Mouse (Mus musculus) kidney, adult 9 months (tissue): ENCODE data around the gene Eya2.

Experiments
- DNase-seq: peaks from one replicate; pipeline ENCODE4 v3.0.0; 2022

The Eya2 gene

DNA sequence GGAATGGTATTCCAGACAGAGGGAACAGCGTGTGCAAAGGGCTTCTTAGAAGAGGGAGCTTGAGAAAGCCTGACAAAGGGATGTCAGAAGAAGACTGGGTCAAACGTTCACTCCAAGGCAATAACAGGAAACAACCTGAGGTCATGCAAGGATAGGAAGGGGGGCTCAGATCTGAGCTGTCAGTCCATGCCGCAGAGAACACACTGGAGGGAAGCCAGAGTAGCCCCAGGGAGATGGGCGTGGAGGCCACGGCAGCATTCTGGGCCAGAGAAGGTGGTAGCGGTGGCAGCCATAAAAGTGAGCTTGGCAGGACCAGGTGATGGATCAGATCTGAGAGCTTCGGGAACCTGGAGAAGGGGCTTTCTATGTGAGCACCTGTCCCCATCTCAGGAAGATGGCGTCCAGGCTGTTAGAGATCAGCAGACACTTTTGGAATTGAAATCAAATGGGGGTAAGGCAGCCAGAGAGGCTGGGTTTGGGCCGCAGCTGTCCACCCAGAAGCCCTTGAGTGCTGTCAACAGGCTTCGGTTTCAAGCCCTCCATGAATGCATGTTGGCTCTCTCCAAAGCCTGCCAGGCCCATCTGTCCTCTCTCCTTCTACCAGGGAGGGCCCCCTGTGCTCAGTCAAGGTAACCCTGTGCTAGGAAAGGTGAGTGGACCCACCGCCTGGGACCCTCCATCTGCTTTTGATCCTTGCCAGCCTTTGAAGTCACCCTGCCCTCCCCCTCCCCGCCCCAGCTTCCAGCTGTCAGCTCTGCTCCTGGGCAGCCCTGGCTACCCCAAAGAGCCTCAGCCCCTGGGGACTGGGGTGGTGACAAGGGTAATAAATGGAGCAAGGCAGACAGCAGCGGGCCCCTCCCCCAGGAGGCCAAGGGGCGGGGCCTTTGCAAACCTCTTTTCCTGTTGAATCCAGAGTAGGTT, 58.4 kb downstream of the Eya2 start:
- DNase-seq: peak; percentile 66

DNA sequence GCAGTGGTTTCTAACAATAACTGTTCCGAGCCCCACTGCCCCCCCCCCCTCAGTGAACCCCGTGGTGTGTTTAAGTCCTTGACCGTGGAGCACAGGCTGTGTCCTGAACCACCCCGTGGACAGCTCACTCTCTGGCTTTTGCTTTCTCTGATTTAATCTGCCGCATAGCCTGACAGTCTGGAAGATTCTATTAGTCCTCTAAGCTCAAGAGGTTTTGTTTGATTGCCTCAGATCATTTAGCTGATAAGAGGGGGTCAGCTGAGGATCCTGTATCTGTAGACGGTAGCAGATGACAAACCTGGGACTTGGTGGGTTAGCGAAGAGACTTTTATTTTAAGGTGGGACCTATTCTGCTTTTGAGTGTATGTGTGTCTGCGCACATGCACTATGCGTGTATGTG, 59.3 kb downstream of the Eya2 start:
- DNase-seq: no peak

DNA sequence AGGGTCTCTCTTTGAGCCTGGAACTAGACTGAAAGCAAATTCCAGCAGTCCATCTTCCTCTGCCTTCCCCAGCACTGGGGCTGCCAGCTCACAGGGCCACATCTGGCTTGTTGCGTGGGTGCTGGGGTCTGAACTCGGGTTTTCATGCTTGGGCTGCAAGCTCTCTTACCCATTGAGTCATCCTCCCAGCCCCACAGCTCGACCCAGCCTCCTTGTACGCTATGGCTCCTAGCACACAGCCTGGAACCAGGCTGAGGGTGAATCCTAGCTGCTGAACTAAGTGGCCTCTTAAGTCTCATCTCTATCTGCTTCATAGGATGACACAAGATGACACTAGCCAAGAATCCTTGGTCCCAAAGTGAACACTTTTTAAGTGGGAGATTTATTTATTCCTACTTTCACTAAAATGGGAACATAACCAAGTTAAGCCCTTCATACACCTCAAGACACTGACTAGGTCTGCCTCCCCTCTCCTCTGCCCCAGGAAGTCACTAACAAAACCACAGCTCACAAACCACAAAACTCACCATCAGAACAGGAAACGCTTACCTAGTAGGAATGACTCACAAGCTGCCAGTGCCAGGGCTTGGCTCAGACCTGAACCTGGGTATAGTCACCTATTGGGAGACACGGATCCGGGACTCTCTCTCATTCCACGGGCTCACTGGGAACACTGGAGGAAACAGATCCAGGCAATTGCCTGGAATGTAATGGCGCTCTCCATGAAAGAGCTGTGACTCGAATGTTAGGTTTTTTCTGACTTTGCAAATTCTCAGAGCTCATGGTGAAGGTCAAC, 60.1 kb downstream of the Eya2 start:
- DNase-seq: no peak

DNA sequence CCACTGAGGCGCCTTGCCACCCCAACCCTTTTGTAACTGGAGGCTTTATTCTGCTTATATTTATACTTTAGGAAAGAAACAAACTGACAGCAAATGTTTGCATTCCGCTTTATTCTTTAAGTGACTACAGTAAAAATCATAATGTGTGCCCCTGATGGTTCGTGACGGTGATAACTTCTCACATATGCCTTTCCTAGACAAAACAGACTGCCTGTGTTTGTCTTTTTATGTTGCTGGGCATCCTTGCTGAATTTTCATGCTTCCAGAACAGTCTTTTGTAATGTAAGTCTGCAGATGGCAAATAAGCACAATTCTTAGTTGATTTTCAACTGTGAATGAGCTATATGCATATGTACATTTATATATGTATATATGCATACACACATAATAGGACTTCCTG, 61.7 kb downstream of the Eya2 start:
- DNase-seq: no peak

DNA sequence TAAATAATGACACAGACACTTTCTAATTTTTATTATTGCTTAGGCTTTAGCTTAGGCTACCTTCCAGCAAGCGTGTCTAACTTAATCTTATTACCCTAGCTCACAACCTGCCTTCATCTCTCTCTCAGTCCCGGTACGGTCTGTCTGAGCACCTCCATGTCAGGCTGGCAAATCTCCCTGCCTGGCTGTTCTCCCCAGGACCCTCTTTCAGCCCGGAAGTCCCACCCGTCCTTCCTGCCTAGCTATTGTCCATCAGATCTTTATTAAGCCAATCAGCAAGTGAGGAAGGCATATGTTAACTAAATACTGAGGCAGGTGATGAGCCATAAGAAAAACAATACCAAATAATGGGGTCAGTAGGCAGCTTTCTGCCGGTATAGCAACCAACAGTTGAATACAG, 62.1 kb downstream of the Eya2 start:
- no peak for DNase-seq

DNA sequence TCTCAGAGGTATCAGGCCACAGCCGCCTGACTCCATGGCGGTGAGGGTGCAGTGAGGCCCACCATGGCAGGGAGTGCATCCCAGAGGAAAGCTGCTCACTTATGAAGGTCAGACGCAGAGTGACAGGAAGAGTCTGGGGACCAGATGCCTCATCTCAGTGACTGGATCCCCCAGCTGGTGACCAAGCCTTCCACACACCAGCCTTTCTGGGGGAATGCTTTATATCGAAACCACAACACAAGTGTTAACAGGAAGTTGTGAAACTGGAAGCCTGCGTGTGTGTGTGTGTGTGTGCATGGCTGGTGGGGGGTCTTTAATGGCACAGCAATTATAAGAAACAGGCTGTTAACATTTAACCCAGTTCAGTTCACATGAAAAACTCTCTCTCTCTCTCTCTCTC, 64.7 kb downstream of the Eya2 start:
- DNase-seq: no peak

DNA sequence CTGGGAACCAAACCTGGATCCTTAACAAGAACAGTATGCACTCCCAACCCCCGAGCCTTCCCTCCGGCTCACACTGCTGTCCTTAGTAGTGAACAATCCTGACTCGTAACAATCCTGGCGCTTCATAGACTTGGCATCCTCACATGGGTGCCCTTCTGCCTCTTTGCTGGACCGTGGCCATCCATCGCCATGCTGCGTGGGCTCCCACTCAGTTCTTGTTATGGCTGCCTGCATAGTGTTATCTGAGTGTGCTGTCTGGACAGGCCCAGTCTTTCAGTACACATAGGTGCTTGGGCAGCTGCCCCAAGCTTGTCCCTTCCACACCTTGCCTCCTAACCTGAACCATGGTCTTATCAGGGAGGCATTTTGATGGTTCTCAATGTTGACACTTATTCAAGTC, 68.4 kb downstream of the Eya2 start:
- no peak for DNase-seq

DNA sequence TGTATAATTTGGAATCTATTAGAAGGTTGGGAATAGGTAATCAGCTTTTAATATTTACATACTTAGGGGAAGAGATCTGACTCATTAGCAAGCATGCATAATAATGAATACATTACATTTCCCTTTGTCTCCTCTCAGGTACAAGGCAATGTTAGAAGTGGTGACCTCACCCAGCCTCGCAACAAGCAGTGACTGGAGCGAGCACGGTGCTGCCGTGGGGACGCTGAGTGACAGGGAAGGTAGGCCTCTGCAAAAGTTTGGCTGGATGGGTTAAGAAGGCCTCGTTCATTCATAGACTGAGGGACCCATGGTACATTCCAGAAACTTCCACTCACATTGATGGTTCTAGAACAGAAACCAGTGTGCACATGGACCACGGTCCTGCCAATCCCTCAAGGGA, 69.8 kb downstream of the Eya2 start:
- no peak for DNase-seq

DNA sequence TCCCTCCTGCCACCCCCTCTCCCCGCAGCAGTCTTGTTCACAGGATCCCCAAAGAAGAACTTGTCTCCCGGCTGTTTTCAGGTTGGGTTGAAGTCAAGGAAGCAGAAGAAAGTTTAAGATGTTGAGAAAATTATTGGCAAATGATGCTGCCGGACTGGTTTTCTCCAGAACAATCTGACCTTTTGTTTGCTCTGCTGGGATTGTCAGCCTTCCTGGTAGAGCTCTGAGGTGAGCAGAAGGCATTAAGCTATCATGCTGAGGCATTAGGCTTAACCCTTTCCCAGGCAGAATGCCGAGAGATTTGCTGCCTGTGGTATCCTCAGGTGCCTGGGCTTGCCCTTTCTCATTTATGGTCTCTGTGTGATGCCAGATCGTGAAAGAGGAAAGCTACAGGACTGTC, 70.3 kb downstream of the Eya2 start:
- no peak for DNase-seq

DNA sequence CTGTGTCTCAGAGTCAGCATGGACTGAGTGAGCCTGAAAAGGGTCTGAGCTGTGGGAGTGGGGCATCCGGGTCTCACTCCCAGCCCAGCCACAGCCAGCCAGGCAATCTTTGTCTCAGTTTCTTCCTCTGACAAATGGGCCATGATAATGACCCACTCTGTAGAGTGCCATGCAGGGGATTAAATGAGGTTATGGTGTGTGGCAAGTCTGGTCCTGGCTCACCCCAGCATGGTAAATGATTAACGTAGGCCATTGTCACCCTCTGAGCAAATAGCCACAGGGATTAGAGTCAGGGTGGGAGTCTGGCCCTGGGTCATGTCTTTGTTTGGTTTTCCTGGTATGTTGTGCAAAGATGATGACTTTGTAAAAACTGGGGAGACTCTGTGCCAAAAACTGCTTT, 72.3 kb downstream of the Eya2 start:
- DNase-seq: no peak

DNA sequence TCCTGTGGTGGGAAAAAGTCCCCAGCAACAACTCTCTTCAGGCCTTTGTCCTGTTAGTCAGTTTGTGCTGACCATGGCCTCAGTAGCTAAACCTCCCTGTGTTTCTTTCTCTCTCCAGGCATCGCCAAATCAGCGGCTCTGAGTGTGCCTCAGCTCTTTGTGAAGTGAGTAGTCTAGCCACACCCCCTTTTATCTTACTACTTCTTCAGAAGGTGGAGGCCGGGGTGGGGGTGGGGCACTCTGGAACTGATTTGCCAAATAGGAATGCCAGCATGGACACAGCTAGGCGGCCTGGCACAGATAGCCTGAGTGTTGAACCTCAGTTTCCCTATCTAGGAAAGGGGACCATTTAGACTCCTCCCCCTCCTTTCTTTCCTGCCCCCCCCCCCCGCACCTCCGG, 87.9 kb downstream of the Eya2 start:
- DNase-seq: no peak

DNA sequence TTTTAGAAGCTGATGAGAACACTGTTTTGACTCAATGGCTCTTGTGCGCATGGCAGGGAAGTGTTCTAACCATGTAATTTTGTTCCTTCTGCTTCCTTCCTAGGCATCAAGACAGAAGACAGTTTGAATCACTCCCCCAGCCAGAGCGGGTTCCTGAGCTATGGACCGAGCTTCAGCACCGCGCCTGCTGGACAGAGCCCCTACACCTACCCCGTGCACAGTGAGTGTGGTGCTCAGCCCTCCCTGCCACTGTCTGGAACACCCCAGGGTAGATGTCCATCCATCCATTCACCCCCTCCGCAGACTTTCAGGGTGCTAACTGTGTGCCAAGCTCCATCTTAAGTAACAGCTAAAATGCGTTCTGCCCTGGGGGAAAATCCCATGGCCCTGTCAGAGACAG, 92.7 kb downstream of the Eya2 start:
- no peak for DNase-seq

DNA sequence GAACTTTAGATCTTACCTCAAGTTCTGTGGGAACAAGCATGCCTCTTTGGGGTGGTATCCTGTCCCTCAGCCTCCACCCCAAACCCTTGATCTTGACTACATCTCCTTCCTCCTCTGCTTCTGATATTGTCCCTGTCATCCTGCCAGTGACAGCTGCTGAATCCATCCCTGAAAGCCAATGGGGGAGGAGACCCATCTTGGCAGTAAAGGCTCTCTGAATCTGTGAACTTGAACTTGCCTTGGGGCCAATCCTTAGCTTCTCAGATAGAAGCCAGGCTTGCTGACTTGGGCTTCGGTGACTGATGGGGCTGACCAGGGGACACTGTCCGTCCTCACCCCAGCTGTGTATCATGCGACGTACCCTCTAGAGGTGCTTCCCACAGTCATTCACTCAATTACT, 94.1 kb downstream of the Eya2 start:
- DNase-seq: no peak

DNA sequence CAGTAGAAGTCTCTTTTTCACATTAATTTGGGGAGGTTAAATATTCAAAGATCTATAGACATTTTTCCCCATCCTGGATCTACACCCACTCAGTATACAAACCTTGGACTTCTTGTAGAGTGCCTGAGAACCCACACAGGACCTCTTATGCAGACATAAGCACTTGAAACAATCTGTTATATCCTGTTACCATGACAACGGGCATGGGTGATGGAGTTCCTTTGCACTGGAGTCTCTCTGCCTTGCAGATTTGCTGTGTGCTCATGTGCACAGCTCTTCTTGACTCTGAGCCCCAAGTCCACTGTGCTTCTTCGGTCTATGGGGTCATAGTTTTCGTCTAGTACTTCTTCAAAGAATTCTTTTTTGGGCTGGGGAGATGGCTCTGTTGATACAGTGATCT, 96.2 kb downstream of the Eya2 start:
- DNase-seq: no peak

DNA sequence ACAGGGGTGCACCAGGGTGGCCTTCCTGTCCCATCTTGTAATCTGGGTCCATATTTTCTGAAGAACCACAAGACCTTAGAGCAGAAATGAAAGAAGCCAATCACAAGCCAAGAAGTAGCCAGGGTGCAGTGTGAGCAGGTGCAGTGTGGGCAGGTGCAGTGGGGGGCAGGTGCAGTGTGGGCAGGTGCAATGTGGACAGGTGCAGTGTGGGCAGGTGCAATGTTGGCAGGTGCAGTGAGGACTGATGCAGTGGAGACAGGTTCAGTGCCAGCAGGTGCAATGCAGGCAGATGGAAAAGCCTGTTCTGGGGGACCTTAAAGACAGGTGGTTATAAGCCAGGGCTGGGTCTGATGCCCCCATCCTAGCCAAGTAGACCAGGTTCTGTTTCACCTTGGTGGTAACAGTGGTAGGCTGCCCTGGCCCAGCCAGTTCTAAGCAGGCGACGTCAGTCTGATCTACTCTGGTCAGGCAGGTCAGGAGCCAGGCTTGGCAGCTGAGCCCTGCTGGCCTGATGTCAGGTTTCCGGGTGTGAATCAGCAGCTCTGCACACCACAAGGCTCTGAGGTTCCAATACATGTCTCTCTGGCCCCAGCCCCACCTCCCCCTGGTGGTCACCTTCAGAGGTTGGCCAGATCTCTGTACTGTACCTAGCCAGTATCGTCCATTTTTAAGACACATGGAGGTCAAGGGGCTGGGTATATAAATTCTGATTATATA, 98.3 kb downstream of the Eya2 start:
- DNase-seq: peak; percentile 63

DNA sequence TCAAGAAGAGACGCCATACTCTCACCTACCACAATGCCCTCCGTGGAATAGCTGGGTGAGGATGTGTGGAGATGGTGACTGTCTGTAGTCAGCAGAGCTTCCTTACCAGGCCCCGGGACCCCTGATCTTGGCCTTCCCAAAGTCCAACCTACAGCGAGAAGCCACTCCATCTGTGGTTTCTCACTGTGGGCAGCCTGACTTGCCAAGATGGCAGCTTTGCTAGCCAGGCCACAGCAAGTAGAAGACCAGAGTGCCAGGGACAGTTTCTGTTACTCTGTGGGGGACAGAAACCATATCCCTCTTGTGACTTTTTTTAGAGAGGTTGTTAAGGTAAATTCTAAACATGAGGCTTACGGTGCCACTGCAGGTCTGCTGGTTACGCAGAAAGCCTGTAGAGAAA, 99.9 kb downstream of the Eya2 start:
- DNase-seq: no peak

DNA sequence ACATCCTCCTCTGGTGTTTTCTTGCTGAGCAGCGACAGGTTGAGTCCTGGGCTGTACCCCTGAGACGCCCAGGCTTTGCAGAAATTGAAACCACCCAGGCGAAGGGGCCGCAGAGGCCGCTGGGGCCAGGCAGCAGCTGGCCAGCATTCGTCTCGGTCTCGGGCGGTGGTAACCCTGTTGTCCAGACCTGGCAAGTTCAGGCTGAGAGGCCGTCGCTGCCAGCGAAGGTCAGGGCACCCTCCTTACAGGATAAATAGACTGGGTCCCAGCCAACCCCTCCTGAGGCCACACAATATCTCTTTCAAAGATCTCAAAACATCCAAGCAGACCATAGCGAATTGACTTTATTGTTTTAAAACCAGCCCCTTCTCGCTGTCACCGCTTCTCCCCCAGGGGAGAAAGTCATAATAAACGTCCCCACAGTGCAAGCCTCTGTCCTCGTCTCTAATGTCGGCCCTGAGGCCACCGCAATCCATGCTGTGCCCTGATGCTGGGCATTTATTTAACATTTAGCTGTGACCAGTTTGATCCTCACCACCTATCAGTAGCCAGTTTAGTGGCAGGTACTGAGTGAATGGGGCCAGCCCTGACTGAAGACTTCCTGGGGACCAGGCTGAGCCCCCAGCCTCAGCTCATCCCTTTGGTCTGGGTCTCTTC, 105.5 kb downstream of the Eya2 start:
- no peak for DNase-seq

DNA sequence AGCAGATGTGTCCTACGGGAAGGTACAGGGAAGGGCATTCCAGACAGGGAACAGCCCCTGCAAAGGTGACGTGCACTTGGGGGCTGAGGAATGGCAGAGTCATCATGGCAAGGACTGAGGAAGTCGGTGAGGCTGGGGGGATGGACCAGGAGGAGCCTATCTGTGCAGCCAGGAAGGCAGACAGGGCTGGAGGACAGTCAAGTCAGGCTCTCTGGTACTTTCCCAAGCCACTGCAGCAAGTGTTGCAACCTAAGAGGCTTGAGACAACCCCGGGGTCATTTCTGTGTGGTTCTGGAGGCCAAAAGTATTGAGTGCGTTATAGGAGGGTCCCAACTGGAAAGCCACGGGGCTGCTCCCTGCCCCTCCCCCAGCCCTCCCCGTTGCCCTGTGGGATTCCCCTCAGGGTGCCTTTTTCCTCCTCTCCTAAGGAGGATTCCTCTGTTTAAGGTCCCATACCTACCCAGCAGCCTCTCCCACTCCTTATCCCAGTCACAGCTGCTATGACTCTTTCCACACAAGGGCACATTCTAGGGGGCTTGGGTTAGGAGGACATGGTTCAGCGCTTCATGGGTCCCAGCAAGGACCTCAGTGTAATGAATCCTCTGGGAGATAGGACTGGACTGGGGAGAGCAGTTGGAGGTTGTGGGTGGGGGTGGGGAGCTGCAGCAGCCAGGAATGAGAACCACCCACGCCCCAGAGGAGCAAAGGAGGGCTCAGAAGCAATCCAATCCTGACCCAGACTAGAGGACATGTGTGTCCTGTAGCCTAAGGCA, 108.4 kb downstream of the Eya2 start:
- no peak for DNase-seq

DNA sequence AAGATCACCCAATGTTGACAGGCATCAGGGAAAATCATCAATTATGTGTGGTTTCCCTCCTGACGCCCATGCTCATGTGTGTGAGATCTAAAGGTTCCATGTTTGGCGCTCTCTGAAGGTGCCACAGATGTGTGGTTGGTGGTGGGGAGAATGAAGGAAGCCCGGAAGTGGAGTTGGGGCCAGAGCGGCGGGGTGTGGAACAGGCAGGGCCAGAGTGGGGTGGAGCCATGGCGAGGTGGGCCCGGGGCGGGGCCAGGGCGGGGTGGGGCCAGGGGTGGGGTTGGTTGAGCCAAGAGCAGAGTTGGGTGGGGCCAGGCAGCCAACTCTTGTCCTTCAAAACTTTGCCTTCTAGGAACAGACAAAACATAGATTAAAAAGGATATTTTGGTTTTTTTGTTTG, 113.4 kb downstream of the Eya2 start:
- DNase-seq: no peak

DNA sequence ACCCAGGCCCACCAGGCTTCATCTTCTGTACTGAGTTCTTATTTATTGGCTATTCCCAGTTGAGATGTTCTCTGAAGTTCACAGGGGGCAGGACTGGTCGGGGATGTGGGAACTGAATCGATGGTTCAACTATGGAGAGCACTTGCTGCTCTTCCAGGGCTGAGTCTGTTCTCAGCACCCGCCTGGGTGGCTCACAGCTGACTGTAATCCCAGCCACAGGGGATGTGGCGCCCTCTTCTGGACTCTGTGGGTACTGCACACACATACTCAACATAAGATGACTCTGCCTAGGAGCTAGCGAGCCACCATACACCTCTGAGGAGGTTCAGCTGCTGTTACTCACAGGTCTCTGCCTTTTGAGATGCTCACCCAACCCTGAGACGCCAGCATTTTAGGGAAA, 121.9 kb downstream of the Eya2 start:
- DNase-seq: no peak

DNA sequence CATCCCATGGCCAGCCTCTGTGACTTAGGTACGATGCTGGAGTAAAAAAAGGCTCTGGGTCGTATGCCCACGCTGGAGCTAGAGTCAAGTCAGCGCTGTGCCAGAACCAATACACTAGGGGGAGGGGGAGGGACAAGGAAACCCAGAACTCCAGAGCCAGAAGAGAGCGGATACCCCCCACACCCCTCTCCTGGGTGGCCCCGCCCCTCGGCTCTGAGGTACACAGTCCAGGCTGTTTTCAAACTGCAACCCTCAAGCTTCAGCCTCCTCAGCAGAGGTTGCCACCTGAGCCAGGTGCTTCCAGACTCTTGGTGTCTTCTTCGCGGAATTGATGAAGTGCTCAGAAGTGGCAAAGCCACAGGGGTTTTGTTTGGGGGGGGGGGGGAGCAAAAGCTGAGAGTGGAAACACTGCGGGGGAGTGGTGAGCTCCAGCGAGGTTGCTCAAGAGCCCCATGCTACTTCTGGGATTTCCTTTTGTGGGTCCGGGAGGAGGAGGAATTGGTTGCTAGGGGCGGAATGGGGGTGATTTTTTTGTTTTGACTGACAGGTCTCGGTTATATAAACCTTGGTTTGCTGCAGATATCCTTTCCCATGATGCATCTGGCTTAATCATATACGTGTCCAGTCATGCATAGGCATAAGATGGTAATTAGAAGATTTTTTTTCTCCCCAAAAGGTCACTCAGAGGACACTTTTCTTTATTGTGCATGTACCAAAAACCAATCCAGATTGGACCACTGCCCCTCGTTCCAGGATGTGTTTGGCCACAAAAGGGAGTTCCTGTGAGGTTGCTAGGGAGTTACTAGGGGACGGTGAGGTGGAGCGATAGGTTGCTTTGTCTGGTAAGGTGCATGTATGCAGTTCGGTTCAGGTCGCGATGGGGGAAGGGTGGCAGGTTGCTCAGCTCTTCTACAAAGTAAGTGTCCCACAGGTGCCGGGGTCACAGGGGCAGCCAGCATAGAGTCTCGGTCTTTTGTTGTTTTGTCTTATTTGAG, 122.6 kb downstream of the Eya2 start:
- DNase-seq: no peak
